Mouse (Mus musculus) Patski (cell line): Measurements from ENCODE around the gene Sh3d19. TPM values are rescaled to one million over a fixed set of nuclear protein-coding genes. Genes with fewer than 3 reads are reported as not detected.

ENCODE experiments used
- ATAC-seq: fragments of 100-300 bp; one replicate; pipeline ENCODE4 v1.8.0; 2021
- CTCF ChIA-PET: fragments of 350-600 bp; sonication (Branson Sonifier 250); formaldehyde crosslinking; loops from one replicate; lab custom pipeline; 2022; ENCODE audit warnings: inconsistent platforms; lab: Charles Lee
- POLR2A ChIA-PET: fragments of 350-600 bp; sonication (Branson Sonifier 250); formaldehyde crosslinking; loops from one replicate; lab custom pipeline; 2022; ENCODE audit warnings: antibody characterized with exemption, inconsistent platforms; lab: Charles Lee
- DNase-seq: peaks from one replicate; pipeline ENCODE4 v3.0.0-alpha.2; 2011; ENCODE audit warnings: low read depth, low spot score
- H3K27me3 ChIP-seq: fragments of 371-371 bp; one replicate; pipeline ENCODE4 v1.5.1; 2021
- CTCF ChIP-seq: fragments of 100-300 bp; IDR thresholded peaks from one replicate; pipeline ENCODE4 v1.5.1; 2021
- in situ Hi-C: fragments of 300-500 bp; cut with MboI; formaldehyde crosslinking; loops from 3 replicates; pipeline ENCODE4 v1.11.1; 2018; ENCODE audit warnings: low pct_unique_long_range_greater_than_20kb, mixed read lengths
- polyA plus RNA-seq: library from polyadenylated mRNA; unstranded; gene quantifications from one replicate; pipeline ENCODE4 v1.2.3, GENCODE M21; 2021

The Sh3d19 gene
- polyA plus RNA-seq, 1 experiment from 2014 or later = 145 TPM

GRCm38 (mm10) chr3:85933586-85933985, 37.3 kb upstream of the Sh3d19 start:
- in situ Hi-C loops = no loop called here
- no peak for TF ChIP-seq CTCF
- H3K27me3 ChIP-seq = no peaks in the 10 kb centered on the region
- ChIA-PET CTCF (interaction anchor here (0.7 to 1.4 kb wide), 2 partner anchors 9 to 26 kb away, joined by 3 read pairs; no protein-coding TSS in a partner anchor), POLR2A (no interaction called here)
- DNase-seq (no peak), ATAC-seq (no peak)

DNA sequence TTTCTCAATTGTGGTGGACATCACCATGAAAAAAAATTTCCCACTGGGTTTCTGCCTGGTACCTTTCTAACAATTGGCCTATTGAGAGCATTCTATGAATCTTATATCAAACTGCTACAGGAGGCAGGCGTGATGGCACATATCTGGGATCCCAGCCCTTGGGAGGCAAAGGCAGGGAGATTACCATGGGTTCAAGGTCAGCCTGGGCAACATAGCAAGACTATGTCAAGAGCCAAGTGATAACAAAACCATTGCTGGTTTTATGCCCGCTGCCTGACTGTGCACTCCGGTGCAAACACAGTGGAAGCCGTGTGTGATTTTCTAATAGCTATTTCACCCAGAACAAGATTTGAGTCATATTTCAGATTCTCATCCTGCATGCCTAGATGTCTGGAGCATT, 20.0 kb upstream of the Sh3d19 start:
- in situ Hi-C loops = no loop called here
- no peak for ATAC-seq
- TF ChIP-seq CTCF = no peak
- no peak for DNase-seq
- peaks cover 3% of the 10 kb centered on the region for H3K27me3 ChIP-seq
- ChIA-PET POLR2A (interaction anchor here (0.8 kb wide), 1 partner anchor 249 kb away, joined by 3 read pairs; no protein-coding TSS in a partner anchor), CTCF (interaction anchor here (1.4 kb wide), 1 partner anchor 12 kb away, joined by 4 read pairs; no protein-coding TSS in a partner anchor)

GRCm38 (mm10) chr3:85952696-85953283, 18.1 kb upstream of the Sh3d19 start:
- ATAC-seq (no peak), DNase-seq (no peak)
- no peaks in the 10 kb centered on the region for H3K27me3 ChIP-seq
- CTCF ChIA-PET = no interaction called here
- in situ Hi-C loops = no loop called here
- TF ChIP-seq CTCF = no peak
- POLR2A ChIA-PET = no interaction called here

DNA sequence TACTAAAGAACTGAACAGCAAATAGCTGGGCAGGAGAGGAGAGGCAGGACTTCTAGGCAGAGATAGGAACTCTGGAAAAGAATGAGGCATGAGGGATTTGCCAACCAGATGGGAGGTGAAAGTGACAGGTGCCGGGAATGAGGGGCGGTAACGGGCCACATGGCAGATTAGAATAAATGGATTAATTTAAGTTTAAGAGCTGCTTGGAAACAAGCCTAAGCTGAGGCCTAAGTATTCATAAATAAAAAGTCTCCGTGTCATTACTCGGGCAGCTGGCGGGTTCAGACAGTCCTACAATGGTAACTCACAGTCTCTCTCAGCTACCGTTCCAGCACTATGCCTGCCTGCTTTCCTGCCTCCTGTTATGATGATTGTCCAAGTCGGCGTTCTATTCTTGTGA, 15.6 kb upstream of the Sh3d19 start:
- TF ChIP-seq CTCF = no peak
- DNase-seq (no peak), ATAC-seq (no peak)
- ChIA-PET CTCF (interaction anchor here (1.3 kb wide), 1 partner anchor 14 kb away, joined by 3 read pairs; no protein-coding TSS in a partner anchor), POLR2A (no interaction called here)
- no peaks in the 10 kb centered on the region for H3K27me3 ChIP-seq
- in situ Hi-C loops = no loop called here

GRCm38 (mm10) chr3:85955704-85956103, 15.2 kb upstream of the Sh3d19 start:
- no peak for ATAC-seq
- in situ Hi-C loops = no loop called here
- no peaks in the 10 kb centered on the region for H3K27me3 ChIP-seq
- no peak for DNase-seq
- ChIA-PET POLR2A (no interaction called here), CTCF (no interaction called here)
- no peak for TF ChIP-seq CTCF

GRCm38 (mm10) chr3:85959669-85960068, 11.2 kb upstream of the Sh3d19 start:
- TF ChIP-seq CTCF = no peak
- POLR2A ChIA-PET = interaction anchor here (1.3 kb wide), 1 partner anchor 13 kb away, joined by 3 read pairs; no protein-coding TSS in a partner anchor
- no peaks in the 10 kb centered on the region for H3K27me3 ChIP-seq
- CTCF ChIA-PET = interaction anchor here (1.1 to 1.5 kb wide), 2 partner anchors 26 to 28 kb away, joined by 3 to 4 read pairs; no protein-coding TSS in a partner anchor
- DNase-seq (no peak), ATAC-seq (peak; percentile 12)
- in situ Hi-C loops = no loop called here

GRCm38 (mm10) chr3:85961134-85961533, 9.8 kb upstream of the Sh3d19 start:
- DNase-seq = no peak
- POLR2A ChIA-PET = no interaction called here

GRCm38 (mm10) chr3:85965479-85965878, 5.4 kb upstream of the Sh3d19 start:
- H3K27me3 ChIP-seq = no peaks in the 10 kb centered on the region
- TF ChIP-seq CTCF = no peak
- ATAC-seq = no peak
- CTCF ChIA-PET = interaction anchor here (0.8 to 1.0 kb wide), 2 partner anchors 23 to 42 kb away, joined by 3 read pairs; no protein-coding TSS in a partner anchor
- in situ Hi-C loops = no loop called here
- POLR2A ChIA-PET = no interaction called here
- no peak for DNase-seq

More at GRCm38 (mm10) chr3:85961134-85961533, 9.8 kb upstream of the Sh3d19 start:
- ATAC-seq = no peak
- CTCF ChIA-PET = interaction anchor here (0.8 to 2.5 kb wide), 4 partner anchors 12 to 44 kb away, joined by 3 to 7 read pairs (median 4); no protein-coding TSS in a partner anchor
- no peaks in the 10 kb centered on the region for H3K27me3 ChIP-seq
- in situ Hi-C loops = no loop called here
- TF ChIP-seq CTCF = no peak

- no peak for TF ChIP-seq CTCF
- H3K27me3 ChIP-seq = no peaks in the 10 kb centered on the region
- ChIA-PET POLR2A (interaction anchor here (1.0 kb wide), 1 partner anchor 26 kb away, joined by 3 read pairs; no protein-coding TSS in a partner anchor), CTCF (no interaction called here)
- in situ Hi-C loops = no loop called here
- ATAC-seq = no peak
- no peak for DNase-seq
These were observed 1.9 kb upstream of the Sh3d19 start for GRCm38 (mm10) chr3:85969040-85969439.

DNA sequence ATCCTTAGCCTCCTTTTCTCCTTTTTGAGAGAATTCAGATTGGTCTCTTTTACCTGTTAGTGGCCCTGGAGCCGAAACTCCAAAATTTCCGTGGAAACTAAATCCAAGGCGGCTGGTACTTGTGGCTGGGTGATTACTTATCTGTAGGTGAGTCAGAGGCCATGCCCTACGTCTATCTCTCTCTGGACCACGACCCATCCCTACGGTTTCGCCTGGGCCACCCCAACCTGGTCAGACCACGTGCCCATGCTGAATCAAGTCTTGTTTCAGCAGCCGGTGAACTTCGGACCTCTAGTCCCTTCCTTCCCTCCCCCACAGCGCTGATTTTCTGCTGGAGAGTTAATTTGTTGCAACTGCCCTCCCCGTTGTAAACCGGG, 678 bp downstream of the Sh3d19 start:
- TF ChIP-seq CTCF = no peak
- POLR2A ChIA-PET = interaction anchor here (0.7 to 1.2 kb wide), 3 partner anchors 13 to 1551 kb away, joined by 3 read pairs; no protein-coding TSS in a partner anchor
- CTCF ChIA-PET = interaction anchor here (1.1 to 2.0 kb wide), 2 partner anchors 9 to 47 kb away, joined by 5 read pairs; no protein-coding TSS in a partner anchor
- ATAC-seq (peak; percentile 17), DNase-seq (no peak)
- in situ Hi-C loops = no loop called here
- H3K27me3 ChIP-seq = no peaks in the 10 kb centered on the region
